Mouse (Mus musculus) left cerebral cortex, postnatal 36 days (tissue): ENCODE results near the gene Tubb4b. TPM values are rescaled to one million over a fixed set of nuclear protein-coding genes. Genes with fewer than 3 reads are reported as not detected.

Experiments used
- DNase-seq, 2 experiments: peaks; one replicate each; pipeline ENCODE4 v3.0.0; 2021 to 2022; ENCODE audit warnings: low spot score in 2 of 2, mixed read lengths in 1 of 2
- intact Hi-C: fragments of 180-260 bp; cut with DNase I; formaldehyde crosslinking; loops from one replicate; pipeline ENCODE4 v1.15.1; 2025
- total RNA-seq, 2 experiments: library from RNA; stranded (reverse); gene quantifications; 2 replicates each; pipeline ENCODE4 v1.2.3; 2021

Tubb4b gene
- total RNA-seq, 2 experiments from 2014 or later, result 334 to 390 TPM

- peak; percentile 80 to 84 for DNase-seq
- intact Hi-C loops, result loop anchor here (5.0 kb wide), 1 partner anchor 36 kb away; no protein-coding TSS in a partner anchor
Observed at GRCm38 (mm10) chr2:25228431-25228889, 4.0 kb upstream of the Tubb4b start.

DNA sequence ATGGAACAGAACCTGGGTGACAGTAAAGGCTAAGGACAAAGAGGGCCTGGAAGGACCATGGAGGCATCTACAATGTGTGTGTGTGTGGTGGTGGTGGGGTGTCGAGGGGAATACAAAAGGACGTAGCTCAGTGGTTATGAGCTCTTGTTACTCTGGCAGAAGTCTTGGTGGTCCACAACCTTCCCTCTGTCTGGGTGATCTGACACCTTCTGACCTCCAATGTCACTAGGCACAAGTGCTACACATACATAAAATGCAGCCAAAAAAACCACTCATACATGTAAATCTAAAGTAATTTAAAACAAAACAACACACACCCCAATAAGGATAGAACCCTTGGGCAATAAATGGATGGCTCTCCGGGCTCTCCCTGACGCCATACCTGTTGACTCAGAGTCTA lies 2.9 kb upstream of the Tubb4b start:
- DNase-seq, result no peak
- intact Hi-C loops, result loop anchor here (5.0 kb wide), 1 partner anchor 35 kb away; no protein-coding TSS in a partner anchor

- intact Hi-C loops, result loop anchor here (5.0 kb wide), 1 partner anchor 35 kb away; no protein-coding TSS in a partner anchor
- DNase-seq, result peak; percentile 33 to 41
Observed at GRCm38 (mm10) chr2:25226864-25227263, 2.4 kb upstream of the Tubb4b start.

- intact Hi-C loops, result loop anchor here (2.0 to 5.0 kb wide), 2 partner anchors 34 to 37 kb away; partner anchors contain the start of gene Tprn
- DNase-seq, result no peak
Observed at GRCm38 (mm10) chr2:25225811-25226379, 1.4 kb upstream of the Tubb4b start.

DNA sequence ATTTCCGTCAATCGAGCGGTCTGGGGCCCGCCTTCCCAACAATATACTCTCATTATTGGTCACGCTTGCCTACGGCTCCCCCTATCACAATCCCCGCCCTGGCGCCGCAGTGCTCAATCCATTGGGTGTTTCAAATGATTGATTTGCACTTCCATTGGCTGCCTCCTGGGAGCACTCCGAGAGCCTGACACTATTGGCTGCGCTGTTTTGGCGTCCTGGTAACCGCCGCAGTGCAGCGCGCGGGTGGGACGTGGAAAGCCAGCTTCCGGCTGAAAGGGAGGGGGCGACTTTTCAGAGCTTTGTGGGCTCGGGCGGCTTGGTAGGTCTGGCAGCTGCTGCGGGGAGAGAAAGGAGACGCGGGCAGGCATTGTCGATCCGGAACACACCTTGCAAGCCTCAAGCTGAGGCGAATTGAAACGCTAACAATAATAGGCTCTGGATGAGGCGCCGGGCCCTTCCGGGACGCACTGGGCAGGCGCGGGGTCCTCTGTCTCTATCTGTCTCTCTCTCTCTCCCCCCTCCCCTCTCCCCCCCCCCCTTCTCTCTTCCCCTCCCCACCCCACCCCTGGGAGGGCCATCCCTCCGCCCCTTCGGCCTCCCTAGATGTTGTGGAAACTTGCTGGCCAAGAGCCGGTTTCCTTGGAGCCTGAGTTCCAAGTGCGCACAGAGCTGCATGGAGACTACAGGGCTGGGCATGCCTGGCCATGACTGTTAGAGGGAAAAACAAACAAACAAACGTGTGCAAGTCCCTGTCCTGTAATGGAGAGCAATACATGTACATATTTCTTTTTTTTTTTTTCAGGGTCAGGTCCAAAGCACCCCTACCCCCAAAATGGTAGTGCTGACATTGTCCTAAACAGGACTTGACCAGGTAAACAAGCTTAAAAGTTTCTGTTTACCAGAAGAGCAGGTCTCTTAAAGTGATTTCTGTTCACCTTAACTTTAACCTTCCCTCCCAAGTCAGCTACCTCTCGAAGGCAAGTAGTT lies 557 bp upstream of the Tubb4b start:
- intact Hi-C loops, result loop anchor here (2.0 to 5.0 kb wide), 2 partner anchors 33 to 38 kb away; partner anchors contain the start of gene Tprn
- peak; percentile 99 for DNase-seq

- peak; percentile 77 to 83 for DNase-seq
- intact Hi-C loops, result loop anchor here (2.0 kb wide), 1 partner anchor 39 kb away; the partner anchor contains the start of gene Tprn
Observed at GRCm38 (mm10) chr2:25223681-25224491, 616 bp downstream of the Tubb4b start.

DNA sequence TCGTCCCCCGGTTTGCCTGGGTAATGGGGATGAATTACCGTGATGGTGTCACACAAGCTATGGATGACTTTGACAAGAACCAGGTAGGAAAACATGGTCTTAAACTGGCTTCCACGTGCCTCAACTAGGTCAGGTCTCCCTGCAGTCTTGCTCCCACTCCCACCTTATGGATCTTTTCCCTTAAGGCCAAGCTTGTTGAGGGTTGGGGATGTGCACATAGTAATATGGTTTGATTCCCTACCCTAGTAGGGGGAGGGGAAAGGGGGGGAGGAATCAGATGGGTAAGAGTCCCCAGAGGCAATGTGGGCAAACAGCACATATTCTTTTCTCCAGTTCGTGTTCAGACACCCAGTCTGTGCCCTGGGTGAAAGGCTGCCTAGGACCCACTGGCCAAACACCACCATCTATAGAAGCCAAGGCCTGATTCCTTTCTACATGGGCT lies 3.1 kb downstream of the Tubb4b start:
- no peak for DNase-seq
- intact Hi-C loops, result no loop called here

GRCm38 (mm10) chr2:25218445-25218844 lies 6.1 kb downstream of the Tubb4b start, which contains the start of gene Fam166a:
Fam166a (plus strand) TSS chr2:25218745.
- intact Hi-C loops, result no loop called here
- DNase-seq, result no peak

DNA sequence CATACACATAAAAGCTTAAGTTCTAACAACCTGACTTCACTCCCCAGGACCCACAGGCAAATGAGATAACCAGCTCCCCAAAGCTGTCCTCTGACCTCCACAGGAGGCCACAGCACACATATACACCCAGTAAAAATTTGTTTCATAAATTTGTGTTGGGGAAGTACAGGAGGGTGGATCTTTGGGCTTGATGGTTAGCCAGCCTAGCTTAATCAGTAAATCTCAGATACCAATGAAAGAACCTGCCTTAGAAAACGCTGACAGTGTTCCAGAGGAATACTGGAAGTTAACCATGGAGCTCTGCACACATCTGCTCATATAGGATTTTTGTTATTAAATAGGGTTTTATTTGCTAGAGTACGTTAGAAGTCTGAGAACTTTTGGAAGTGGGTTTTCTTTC lies 6.8 kb downstream of the Tubb4b start:
- intact Hi-C loops, result no loop called here
- no peak for DNase-seq

GRCm38 (mm10) chr2:25214444-25214843 lies 10.1 kb downstream of the Tubb4b start, which contains the start of gene Stpg3:
Stpg3 (minus strand) TSS chr2:25214637.
- no peak for DNase-seq
- intact Hi-C loops, result no loop called here

GRCm38 (mm10) chr2:25213266-25213865 lies 11.1 kb downstream of the Tubb4b start:
- no peak for DNase-seq
- intact Hi-C loops, result no loop called here

GRCm38 (mm10) chr2:25211121-25211670 lies 13.3 kb downstream of the Tubb4b start, which contains the start of gene Nelfb:
Nelfb (minus strand) TSS chr2:25211489.
- intact Hi-C loops, result no loop called here
- peak; percentile 85 to 87 for DNase-seq

DNA sequence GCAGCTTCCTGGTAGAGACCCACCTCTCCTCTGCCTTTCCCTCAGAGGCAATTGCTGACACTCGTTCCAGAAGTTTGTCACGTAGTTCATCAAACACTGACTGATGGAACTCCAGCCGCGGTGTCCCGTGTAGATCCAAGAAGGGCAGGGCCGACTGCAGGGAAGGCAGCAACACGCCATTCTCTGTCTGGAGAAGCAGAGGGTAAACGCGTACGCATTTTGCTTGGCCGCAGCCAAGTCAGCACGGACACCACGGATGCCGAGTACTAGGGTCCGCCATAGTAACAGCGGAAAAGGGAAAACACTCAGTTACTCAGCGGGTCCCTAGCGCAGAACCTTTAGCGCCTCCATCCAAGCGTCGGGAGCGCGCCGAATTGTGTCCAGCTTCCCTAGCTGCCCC lies 13.8 kb downstream of the Tubb4b start:
- intact Hi-C loops, result no loop called here
- no peak for DNase-seq

DNA sequence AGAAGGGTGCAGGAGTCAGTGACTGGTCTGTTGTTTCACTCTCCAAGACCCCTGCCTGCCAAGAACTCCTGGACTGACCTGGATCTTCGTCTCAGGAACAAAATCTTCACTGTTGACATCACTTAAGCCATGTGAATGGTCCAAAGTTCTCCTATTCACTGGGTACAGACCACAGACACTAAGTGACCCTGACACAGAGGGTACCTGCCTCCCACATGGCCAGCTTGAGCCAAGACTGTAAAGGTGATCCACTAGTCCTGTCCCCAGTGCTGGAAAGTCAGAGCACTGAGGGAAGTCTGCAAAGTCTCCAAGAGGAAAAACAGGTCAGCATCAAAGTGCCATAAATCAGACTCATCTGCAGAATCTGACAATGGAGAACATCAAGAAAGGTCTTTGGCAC lies 16.9 kb downstream of the Tubb4b start:
- no peak for DNase-seq
- intact Hi-C loops, result no loop called here

DNA sequence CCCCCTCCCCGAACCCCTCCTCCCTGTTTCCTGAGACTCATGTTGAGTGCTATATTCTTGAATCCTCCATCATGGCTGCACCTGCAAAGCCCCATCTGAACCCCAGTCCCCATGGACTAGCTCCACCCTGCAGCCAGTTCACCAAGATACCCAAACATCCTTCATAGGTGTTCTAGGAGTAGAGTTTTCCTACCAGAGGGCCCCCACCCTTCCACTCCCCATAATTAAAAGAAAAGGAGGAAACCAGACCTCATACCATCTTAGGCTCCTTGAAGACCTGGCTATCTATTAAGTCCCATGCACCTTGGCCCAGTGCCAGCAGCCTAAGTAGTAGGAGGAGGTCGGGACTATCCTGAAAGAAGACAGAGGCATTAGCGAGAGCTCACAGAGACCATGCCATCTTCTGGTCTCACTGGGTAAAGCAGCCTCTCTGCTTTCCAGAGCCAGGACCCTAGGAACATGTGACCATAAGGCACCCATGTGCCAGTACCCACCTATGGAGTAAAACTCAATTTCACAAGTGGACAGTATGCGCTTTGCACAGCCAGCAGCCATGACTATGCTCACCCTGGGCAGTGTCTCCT lies 20.8 kb downstream of the Tubb4b start:
- intact Hi-C loops, result no loop called here
- no peak for DNase-seq

- no peak for DNase-seq
- intact Hi-C loops, result no loop called here
Observed at GRCm38 (mm10) chr2:25200631-25201030, 23.9 kb downstream of the Tubb4b start.

DNA sequence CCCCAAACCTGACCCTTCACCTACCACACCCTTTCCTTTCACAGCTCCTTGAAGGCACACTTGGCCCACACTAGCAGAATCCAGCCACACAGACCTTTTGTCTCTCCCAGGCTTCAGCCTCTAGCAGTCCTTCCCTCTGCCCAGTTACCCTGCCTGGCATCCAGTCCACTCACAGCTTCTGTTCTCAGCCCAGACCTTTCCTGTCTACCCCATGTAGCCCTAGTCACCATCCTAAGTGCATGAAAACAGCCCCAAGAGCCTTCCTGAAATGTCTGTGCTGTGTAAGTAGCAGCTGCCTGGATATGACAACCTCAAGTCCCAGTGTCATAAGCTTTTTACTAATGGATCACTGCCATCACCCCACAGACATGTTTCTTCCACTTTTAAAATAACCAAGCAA lies 26.6 kb downstream of the Tubb4b start:
- DNase-seq, result no peak
- intact Hi-C loops, result no loop called here

- no peak for DNase-seq
- intact Hi-C loops, result no loop called here
Observed at GRCm38 (mm10) chr2:25197191-25197590, 27.3 kb downstream of the Tubb4b start.
